19 mouse cellular contexts compared by ENCODE assay signal in the genomic region with DNA sequence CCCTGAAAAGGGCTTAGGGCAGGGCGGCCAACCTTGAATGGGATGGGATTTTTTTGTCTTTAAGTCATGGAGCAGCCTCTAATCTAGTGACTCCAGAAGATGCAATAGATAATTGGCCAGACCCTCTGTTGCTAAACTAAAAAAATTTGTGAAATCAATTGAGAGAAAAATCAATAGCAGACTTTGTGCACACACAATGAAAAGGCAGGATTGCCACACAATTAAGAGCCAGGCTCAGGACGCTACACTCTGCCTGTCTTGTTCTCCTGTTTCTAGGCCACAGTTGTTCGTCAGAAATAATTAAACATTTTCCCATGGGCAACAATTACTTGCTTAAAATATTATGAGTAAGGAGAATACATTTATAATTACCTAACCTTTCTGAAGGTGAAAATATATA.
A peak's percentile ranks its signal among the peaks of the same experiment; 100 is the strongest.
DNase-seq lines count a peak whose midpoint lies in the region; ATAC-seq and TF ChIP-seq lines count a peak whose summit lies in the region.
"Had no signal": no experiment of that assay in that cellular context is flagged by ENCODE, and none has a peak within 500 bp of the region (broad histone marks: within the 10 kb centered on the region; RNA-seq: fewer than 3 reads in every experiment).

No protein-coding gene starts in this region.

- no peaks in the 10 kb centered on the region for H3K27me3 ChIP-seq in hindbrain, postnatal 0 days (ENCODE audit: insufficient read depth, low read length)
- no peaks in the 10 kb centered on the region for H3K27me3 ChIP-seq in hindbrain, embryonic 16.5 days (replicated peaks; ENCODE audit: control insufficient read depth, insufficient read depth, low read length)
- H3K27me3 ChIP-seq in liver, adult 2 months (ENCODE audit: control insufficient read depth, insufficient read depth, low read length), result no peaks in the 10 kb centered on the region
- H3K27me3 ChIP-seq in liver, embryonic 12.5 days (replicated peaks), result no peaks in the 10 kb centered on the region
- no peaks in the 10 kb centered on the region for H3K27me3 ChIP-seq in midbrain, postnatal 0 days (ENCODE audit: insufficient read depth, low read length)
- no peaks in the 10 kb centered on the region for H3K27me3 ChIP-seq in midbrain, embryonic 15.5 days (replicated peaks)
- H3K27me3 ChIP-seq: embryonic facial prominence, embryonic 12.5 days; forebrain, embryonic 13.5 days; forebrain, embryonic 15.5 days had no signal

- 73% methylated on average over 3 of the region's 3 CpGs for WGBS in hindbrain, postnatal 0 days
- 57% methylated on average over 3 of the region's 3 CpGs for WGBS in hindbrain, embryonic 16.5 days
- WGBS in liver, adult 2 months, result 38% methylated on average over 3 of the region's 3 CpGs
- 66% methylated on average over 3 of the region's 3 CpGs for WGBS in liver, embryonic 12.5 days (ENCODE audit: insufficient replicate concordance)
- WGBS in midbrain, postnatal 0 days, result 53% methylated on average over 3 of the region's 3 CpGs
- 52% methylated on average over 3 of the region's 3 CpGs for WGBS in midbrain, embryonic 15.5 days

- no peak overlapping the region for H3K9ac ChIP-seq in hindbrain, postnatal 0 days (replicated peaks; ENCODE audit: low read length)
- H3K9ac ChIP-seq in hindbrain, embryonic 16.5 days (ENCODE audit: low read depth, low read length), result no peak overlapping the region
- H3K9ac ChIP-seq in liver, adult 2 months (ENCODE audit: low read depth, low read length), result no peak overlapping the region
- H3K9ac ChIP-seq in liver, embryonic 12.5 days, result no peak overlapping the region
- no peak overlapping the region for H3K9ac ChIP-seq in midbrain, postnatal 0 days (replicated peaks; ENCODE audit: low read length, poor library complexity, severe bottlenecking)
- no peak overlapping the region for H3K9ac ChIP-seq in midbrain, embryonic 15.5 days
- H3K9ac ChIP-seq: embryonic facial prominence, embryonic 12.5 days; forebrain, embryonic 13.5 days; forebrain, embryonic 15.5 days had no signal

- H3K36me3 ChIP-seq in hindbrain, postnatal 0 days (ENCODE audit: insufficient read depth, low read length), result no peaks in the 10 kb centered on the region
- H3K36me3 ChIP-seq in hindbrain, embryonic 16.5 days (ENCODE audit: control insufficient read depth, insufficient read depth, low read length), result no peaks in the 10 kb centered on the region
- no peaks in the 10 kb centered on the region for H3K36me3 ChIP-seq in liver, adult 2 months (ENCODE audit: control insufficient read depth, insufficient read depth, low read length)
- H3K36me3 ChIP-seq in liver, embryonic 12.5 days, result no peaks in the 10 kb centered on the region
- H3K36me3 ChIP-seq in midbrain, postnatal 0 days (ENCODE audit: insufficient read depth, low read length), result no peaks in the 10 kb centered on the region
- no peaks in the 10 kb centered on the region for H3K36me3 ChIP-seq in midbrain, embryonic 15.5 days (replicated peaks)
- H3K36me3 ChIP-seq: embryonic facial prominence, embryonic 10.5 days; embryonic facial prominence, embryonic 12.5 days; forebrain, embryonic 15.5 days had no signal

- no peak for DNase-seq in hindbrain, postnatal 0 days (ENCODE audit: low spot score)
- peak; percentile 88 for DNase-seq in liver, adult 2 months (ENCODE audit: extremely low read depth, low read depth, low spot score)
- DNase-seq in midbrain, postnatal 0 days (ENCODE audit: low spot score), result peak; percentile 27
- DNase-seq in lung, postnatal 36 days, result no peak
- DNase-seq: adrenal gland, adult 2 months; adrenal gland, postnatal 10 days; adrenal gland, postnatal 25 days; cerebellum, adult 11-12 months; cerebellum, adult 2 months; cerebellum, adult 9-10 months; cerebellum, postnatal 10 days; cerebellum, postnatal 25 days had no signal

- H3K9me3 ChIP-seq in hindbrain, postnatal 0 days (ENCODE audit: low read length), result no peaks in the 10 kb centered on the region
- H3K9me3 ChIP-seq in hindbrain, embryonic 16.5 days (ENCODE audit: control insufficient read depth, low read length), result no peaks in the 10 kb centered on the region
- no peaks in the 10 kb centered on the region for H3K9me3 ChIP-seq in liver, embryonic 12.5 days (replicated peaks)
- H3K9me3 ChIP-seq in midbrain, postnatal 0 days (ENCODE audit: low read length), result no peaks in the 10 kb centered on the region
- H3K9me3 ChIP-seq in midbrain, embryonic 15.5 days, result no peaks in the 10 kb centered on the region
- H3K9me3 ChIP-seq: embryonic facial prominence, embryonic 10.5 days; embryonic facial prominence, embryonic 12.5 days; forebrain, embryonic 13.5 days; forebrain, embryonic 15.5 days had no signal

- ATAC-seq in hindbrain, postnatal 0 days, result peak; percentile 38; the same call in 1 of the 2 replicates
- ATAC-seq in hindbrain, embryonic 16.5 days, result no peak
- no peak for ATAC-seq in liver, embryonic 12.5 days
- ATAC-seq in midbrain, postnatal 0 days (ENCODE audit: low FRiP score), result no peak
- ATAC-seq in midbrain, embryonic 15.5 days (replicated peaks), result no peak
- ATAC-seq: forebrain, embryonic 13.5 days; forebrain, embryonic 15.5 days had no signal

- H3K4me1 ChIP-seq in hindbrain, postnatal 0 days (ENCODE audit: insufficient read depth, low read length), result no peaks in the 10 kb centered on the region
- H3K4me1 ChIP-seq in hindbrain, embryonic 16.5 days (ENCODE audit: control insufficient read depth, insufficient read depth, low read depth, low read length), result no peaks in the 10 kb centered on the region
- peaks cover 5% of the 10 kb centered on the region; the same call in 1 of the 2 replicates for H3K4me1 ChIP-seq in liver, adult 2 months (ENCODE audit: control insufficient read depth, insufficient read depth, low read length)
- no peaks in the 10 kb centered on the region for H3K4me1 ChIP-seq in liver, embryonic 12.5 days
- no peaks in the 10 kb centered on the region for H3K4me1 ChIP-seq in midbrain, postnatal 0 days (ENCODE audit: insufficient read depth, low read length)
- H3K4me1 ChIP-seq in midbrain, embryonic 15.5 days, result no peaks in the 10 kb centered on the region
- H3K4me1 ChIP-seq: embryonic facial prominence, embryonic 12.5 days had no signal

- H3K27ac ChIP-seq in hindbrain, postnatal 0 days, result no peak overlapping the region; the same call in 1 of the 2 replicates
- no peak overlapping the region for H3K27ac ChIP-seq in hindbrain, embryonic 16.5 days (ENCODE audit: low read depth, low read length)
- no peak overlapping the region for H3K27ac ChIP-seq in liver, adult 2 months (replicated peaks; ENCODE audit: insufficient read depth, low read depth, low read length)
- no peak overlapping the region for H3K27ac ChIP-seq in liver, embryonic 12.5 days
- H3K27ac ChIP-seq in midbrain, postnatal 0 days (ENCODE audit: low read depth, low read length), result no peak overlapping the region
- H3K27ac ChIP-seq in midbrain, embryonic 15.5 days, result no peak overlapping the region
- H3K27ac ChIP-seq: embryonic facial prominence, embryonic 10.5 days; embryonic facial prominence, embryonic 12.5 days; forebrain, embryonic 13.5 days; forebrain, embryonic 15.5 days had no signal

- H3K4me3 ChIP-seq in hindbrain, postnatal 0 days (ENCODE audit: low read length), result no peak overlapping the region
- H3K4me3 ChIP-seq in hindbrain, embryonic 16.5 days (ENCODE audit: low read length), result no peak overlapping the region
- H3K4me3 ChIP-seq in liver, adult 2 months (ENCODE audit: insufficient read depth, low read depth, low read length), result no peak overlapping the region
- H3K4me3 ChIP-seq in liver, embryonic 12.5 days, result no peak overlapping the region
- H3K4me3 ChIP-seq in midbrain, postnatal 0 days (ENCODE audit: low read depth, low read length), result no peak overlapping the region
- H3K4me3 ChIP-seq in midbrain, embryonic 15.5 days, result no peak overlapping the region
- H3K4me3 ChIP-seq: embryonic facial prominence, embryonic 10.5 days; embryonic facial prominence, embryonic 12.5 days; forebrain, embryonic 13.5 days; forebrain, embryonic 15.5 days had no signal

- H3K79me2 ChIP-seq in liver, adult 2 months (ENCODE audit: control insufficient read depth, insufficient read depth, low read length), result no peaks in the 10 kb centered on the region

- TF ChIP-seq POLR2A in liver, adult 2 months (IDR thresholded peaks at IDR 0.05; ENCODE audit: extremely low read depth, insufficient read depth, low read length), result no peak

- TF ChIP-seq CTCF in hindbrain, postnatal 0 days (IDR thresholded peaks at IDR 0.05; ENCODE audit: low read depth), result no peak
- no peak for TF ChIP-seq CTCF in liver, adult 2 months (IDR thresholded peaks at IDR 0.05; ENCODE audit: low read depth, low read length)
- no peak for TF ChIP-seq CTCF in midbrain, postnatal 0 days (IDR thresholded peaks at IDR 0.05)

- H3K4me2 ChIP-seq in hindbrain, postnatal 0 days (ENCODE audit: low read depth, low read length), result no peak overlapping the region
- H3K4me2 ChIP-seq in hindbrain, embryonic 16.5 days (ENCODE audit: low read length), result no peak overlapping the region
- H3K4me2 ChIP-seq in liver, embryonic 12.5 days, result no peak overlapping the region
- no peak overlapping the region for H3K4me2 ChIP-seq in midbrain, postnatal 0 days (ENCODE audit: low read depth, low read length, poor library complexity, severe bottlenecking)
- H3K4me2 ChIP-seq in midbrain, embryonic 15.5 days, result no peak overlapping the region
- H3K4me2 ChIP-seq: embryonic facial prominence, embryonic 12.5 days; forebrain, embryonic 13.5 days; forebrain, embryonic 15.5 days had no signal

Comparison
In these comparisons a context has a peak if more than half of its experiments do, and no peak if none do; other contexts are left out.
1. DNase-seq: peak in liver, adult 2 months (single experiment) and midbrain, postnatal 0 days (single experiment); none in hindbrain, postnatal 0 days (single experiment) and lung, postnatal 36 days (single experiment).